Mouse (Mus musculus): ENCODE results near the gene Mknk2. TPM values are rescaled to one million over a fixed set of nuclear protein-coding genes. Genes with fewer than 3 reads are reported as not detected.

The Mknk2 gene
- polyA plus RNA-seq, 1 experiment from 2014 or later, result 83.6 TPM

- no peak for ATAC-seq (ENCODE audit: low FRiP score, low read depth)
- H3K9me3 ChIP-seq, result no peaks in the 10 kb centered on the region
- H3K27ac ChIP-seq (replicated peaks), result peak overlapping the region; percentile 80
- H3K4me2 ChIP-seq (replicated peaks), result peak overlapping the region; percentile 94
- H3K4me1 ChIP-seq, result peaks cover 58% of the 10 kb centered on the region
- peaks cover 40% of the 10 kb centered on the region for H3K36me3 ChIP-seq
- H3K4me3 ChIP-seq, result peak overlapping the region; percentile 97
- WGBS, result 21% methylated on average over 6 of the region's 6 CpGs
- no peaks in the 10 kb centered on the region for H3K27me3 ChIP-seq
- peak overlapping the region; percentile 98 for H3K9ac ChIP-seq (replicated peaks)
These were observed 3.0 kb downstream of the Mknk2 start for GRCm38 (mm10) chr10:80674851-80675404.

GRCm38 (mm10) chr10:80674161-80674711, 3.7 kb downstream of the Mknk2 start:
- no peaks in the 10 kb centered on the region for H3K9me3 ChIP-seq
- H3K27me3 ChIP-seq, result no peaks in the 10 kb centered on the region
- H3K9ac ChIP-seq (replicated peaks), result peak overlapping the region; percentile 98
- no peak for ATAC-seq (ENCODE audit: low FRiP score, low read depth)
- WGBS, result 68% methylated on average over 5 of the region's 5 CpGs
- H3K4me1 ChIP-seq, result peaks cover 56% of the 10 kb centered on the region
- peaks cover 46% of the 10 kb centered on the region for H3K36me3 ChIP-seq
- peak overlapping the region; percentile 94 for H3K4me2 ChIP-seq (replicated peaks)
- H3K4me3 ChIP-seq, result peak overlapping the region; percentile 97
- H3K27ac ChIP-seq (replicated peaks), result no peak overlapping the region

DNA sequence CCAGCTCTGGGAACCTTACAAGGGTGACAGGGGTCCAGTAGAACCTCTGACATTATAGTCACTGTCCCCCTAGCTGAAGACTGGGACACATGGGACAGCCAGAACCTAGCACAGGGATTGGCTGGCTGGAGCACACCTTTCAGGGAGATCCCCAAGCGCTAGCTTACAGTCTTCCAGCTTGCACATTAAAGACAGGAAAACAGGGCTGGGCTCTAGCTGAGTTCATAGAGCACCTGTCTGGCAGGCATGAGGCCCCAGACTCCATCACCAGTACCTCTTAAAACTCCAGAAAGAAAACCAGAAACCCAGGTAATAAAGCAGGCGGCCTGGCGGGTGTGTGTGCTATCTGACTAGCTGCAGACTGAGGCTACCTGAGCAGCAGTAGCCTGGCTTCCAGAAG, 4.2 kb downstream of the Mknk2 start:
- Histone ChIP-seq H3K9ac (replicated peaks) (peak overlapping the region; percentile 50), H3K27ac (replicated peaks) (no peak overlapping the region), H3K4me3 (peak overlapping the region; percentile 97)

GRCm38 (mm10) chr10:80671936-80672690, 5.8 kb downstream of the Mknk2 start:
- Histone ChIP-seq H3K9me3 (no peaks in the 10 kb centered on the region), H3K27ac (replicated peaks) (no peak overlapping the region), H3K4me3 (no peak overlapping the region), H3K4me1 (peaks cover 35% of the 10 kb centered on the region), H3K9ac (replicated peaks) (0 out of 2 replicates have a peak overlapping the region, but pooled peaks have one; percentile 15), H3K27me3 (no peaks in the 10 kb centered on the region), H3K36me3 (peaks cover 68% of the 10 kb centered on the region), H3K4me2 (replicated peaks) (no peak overlapping the region)
- ATAC-seq (ENCODE audit: low FRiP score, low read depth), result no peak
- 90% methylated on average over 11 of the region's 11 CpGs for WGBS

More for the DNA sequence above, 4.2 kb downstream of the Mknk2 start:
- Histone ChIP-seq H3K27me3 (no peaks in the 10 kb centered on the region), H3K4me1 (peaks cover 51% of the 10 kb centered on the region), H3K36me3 (peaks cover 52% of the 10 kb centered on the region), H3K9me3 (no peaks in the 10 kb centered on the region), H3K4me2 (replicated peaks) (peak overlapping the region; percentile 94)
- 100% methylated on average over 3 of the region's 3 CpGs for WGBS
- ATAC-seq (ENCODE audit: low FRiP score, low read depth), result no peak

GRCm38 (mm10) chr10:80671251-80671650, 6.7 kb downstream of the Mknk2 start:
- no peak for ATAC-seq (ENCODE audit: low FRiP score, low read depth)
- Histone ChIP-seq H3K9me3 (no peaks in the 10 kb centered on the region), H3K36me3 (peaks cover 76% of the 10 kb centered on the region), H3K27me3 (no peaks in the 10 kb centered on the region), H3K27ac (replicated peaks) (no peak overlapping the region), H3K9ac (replicated peaks) (no peak overlapping the region), H3K4me3 (no peak overlapping the region), H3K4me2 (replicated peaks) (no peak overlapping the region), H3K4me1 (peaks cover 33% of the 10 kb centered on the region)
- 91% methylated on average over 4 of the region's 4 CpGs for WGBS

DNA sequence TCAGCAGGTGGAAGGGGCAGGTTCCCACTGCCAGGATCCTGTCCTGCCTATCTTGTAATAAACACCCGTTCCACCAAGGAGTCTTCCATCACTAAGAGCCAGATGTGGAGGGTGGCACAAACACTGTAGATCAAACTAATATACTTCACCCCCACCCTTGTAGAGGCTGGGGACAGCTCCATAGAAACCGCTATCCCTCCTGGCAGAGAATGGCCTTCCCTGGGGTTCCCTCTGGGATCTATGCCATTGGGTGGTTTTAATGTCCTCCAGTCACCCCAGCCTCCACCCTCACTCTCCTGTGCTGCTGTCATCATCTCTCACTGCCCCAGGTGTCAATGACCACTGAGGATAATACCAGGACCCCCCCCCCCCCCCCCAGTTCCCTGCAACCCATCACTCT, 7.4 kb downstream of the Mknk2 start:
- Histone ChIP-seq H3K36me3 (peaks cover 83% of the 10 kb centered on the region), H3K27ac (replicated peaks) (no peak overlapping the region), H3K4me2 (replicated peaks) (no peak overlapping the region), H3K4me3 (no peak overlapping the region), H3K9ac (replicated peaks) (no peak overlapping the region), H3K9me3 (no peaks in the 10 kb centered on the region), H3K4me1 (peaks cover 33% of the 10 kb centered on the region), H3K27me3 (no peaks in the 10 kb centered on the region)
- ATAC-seq (ENCODE audit: low FRiP score, low read depth), result no peak
- WGBS, result 94% methylated on average over 2 of the region's 2 CpGs

GRCm38 (mm10) chr10:80669737-80670485, 8.0 kb downstream of the Mknk2 start:
- Histone ChIP-seq H3K4me2 (replicated peaks) (no peak overlapping the region), H3K4me3 (no peak overlapping the region), H3K9me3 (no peaks in the 10 kb centered on the region), H3K27ac (replicated peaks) (no peak overlapping the region), H3K36me3 (peaks cover 86% of the 10 kb centered on the region), H3K4me1 (peaks cover 28% of the 10 kb centered on the region), H3K27me3 (no peaks in the 10 kb centered on the region), H3K9ac (replicated peaks) (no peak overlapping the region)
- 96% methylated on average over 7 of the region's 7 CpGs for WGBS
- ATAC-seq (ENCODE audit: low FRiP score, low read depth), result no peak

DNA sequence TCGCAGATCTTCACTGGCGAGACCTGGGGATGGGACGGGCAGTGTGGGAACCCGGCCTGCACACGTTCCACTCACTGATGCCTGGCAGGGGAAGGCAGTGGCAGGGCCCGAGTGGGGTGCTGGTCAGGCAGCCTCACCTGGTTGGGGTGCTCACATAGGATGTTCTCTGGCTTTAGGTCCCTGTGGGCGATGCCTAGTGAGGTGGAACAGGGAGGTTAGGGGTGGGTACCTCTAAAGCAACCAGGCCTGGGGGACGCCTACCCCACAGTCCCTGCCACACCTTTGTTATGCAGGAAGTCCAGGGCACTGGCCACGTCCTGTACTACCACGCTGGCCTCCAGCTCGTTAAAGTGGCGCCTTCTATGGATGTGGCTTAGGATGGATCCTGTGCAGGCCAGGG, 8.9 kb downstream of the Mknk2 start:
- no peak overlapping the region for H3K27ac ChIP-seq (replicated peaks)
- no peaks in the 10 kb centered on the region for H3K27me3 ChIP-seq
- WGBS, result 90% methylated on average over 12 of the region's 12 CpGs
- no peak overlapping the region for H3K9ac ChIP-seq (replicated peaks)
- no peaks in the 10 kb centered on the region for H3K9me3 ChIP-seq
- ATAC-seq (ENCODE audit: low FRiP score, low read depth), result no peak
- H3K36me3 ChIP-seq, result peaks cover 85% of the 10 kb centered on the region
- no peak overlapping the region for H3K4me2 ChIP-seq (replicated peaks)
- peaks cover 19% of the 10 kb centered on the region for H3K4me1 ChIP-seq
- H3K4me3 ChIP-seq, result no peak overlapping the region

DNA sequence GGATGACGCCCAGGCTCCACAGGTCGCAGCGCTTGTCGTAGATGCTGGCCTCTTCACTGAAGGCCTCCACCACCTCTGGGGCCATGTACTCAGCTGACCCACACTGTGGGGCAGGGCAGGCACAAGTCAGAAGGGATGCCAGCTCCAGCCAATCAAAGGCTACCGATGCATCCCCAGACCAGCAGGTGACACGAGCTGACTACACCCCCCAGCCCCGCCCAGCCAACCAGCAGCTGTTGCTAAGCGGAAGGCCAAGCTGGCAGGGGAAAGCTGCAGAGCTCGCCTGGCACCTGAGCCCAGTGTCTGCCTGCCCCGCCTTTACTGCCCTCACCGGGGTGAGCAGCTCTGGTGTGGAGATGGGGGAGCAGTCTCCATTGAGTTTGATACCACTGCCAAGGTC, 9.3 kb downstream of the Mknk2 start:
- no peak overlapping the region for H3K4me2 ChIP-seq (replicated peaks)
- peaks cover 15% of the 10 kb centered on the region for H3K4me1 ChIP-seq
- no peaks in the 10 kb centered on the region for H3K9me3 ChIP-seq
- no peak overlapping the region for H3K9ac ChIP-seq (replicated peaks)
- no peak for ATAC-seq (ENCODE audit: low FRiP score, low read depth)
- no peak overlapping the region for H3K27ac ChIP-seq (replicated peaks)
- peaks cover 82% of the 10 kb centered on the region for H3K36me3 ChIP-seq
- no peak overlapping the region for H3K4me3 ChIP-seq
- 85% methylated on average over 11 of the region's 11 CpGs for WGBS
- no peaks in the 10 kb centered on the region for H3K27me3 ChIP-seq

GRCm38 (mm10) chr10:80666837-80667412, 11.0 kb downstream of the Mknk2 start:
- WGBS, result 89% methylated on average over 19 of the region's 19 CpGs
- H3K27me3 ChIP-seq, result no peaks in the 10 kb centered on the region
- H3K4me3 ChIP-seq, result no peak overlapping the region
- ATAC-seq (ENCODE audit: low FRiP score, low read depth), result no peak
- peaks cover 66% of the 10 kb centered on the region for H3K36me3 ChIP-seq
- no peak overlapping the region for H3K4me2 ChIP-seq (replicated peaks)
- peaks cover under 1% of the 10 kb centered on the region; the same call in 1 of the 2 replicates for H3K4me1 ChIP-seq
- H3K9ac ChIP-seq (replicated peaks), result no peak overlapping the region
- H3K27ac ChIP-seq (replicated peaks), result no peak overlapping the region
- H3K9me3 ChIP-seq, result no peaks in the 10 kb centered on the region

DNA sequence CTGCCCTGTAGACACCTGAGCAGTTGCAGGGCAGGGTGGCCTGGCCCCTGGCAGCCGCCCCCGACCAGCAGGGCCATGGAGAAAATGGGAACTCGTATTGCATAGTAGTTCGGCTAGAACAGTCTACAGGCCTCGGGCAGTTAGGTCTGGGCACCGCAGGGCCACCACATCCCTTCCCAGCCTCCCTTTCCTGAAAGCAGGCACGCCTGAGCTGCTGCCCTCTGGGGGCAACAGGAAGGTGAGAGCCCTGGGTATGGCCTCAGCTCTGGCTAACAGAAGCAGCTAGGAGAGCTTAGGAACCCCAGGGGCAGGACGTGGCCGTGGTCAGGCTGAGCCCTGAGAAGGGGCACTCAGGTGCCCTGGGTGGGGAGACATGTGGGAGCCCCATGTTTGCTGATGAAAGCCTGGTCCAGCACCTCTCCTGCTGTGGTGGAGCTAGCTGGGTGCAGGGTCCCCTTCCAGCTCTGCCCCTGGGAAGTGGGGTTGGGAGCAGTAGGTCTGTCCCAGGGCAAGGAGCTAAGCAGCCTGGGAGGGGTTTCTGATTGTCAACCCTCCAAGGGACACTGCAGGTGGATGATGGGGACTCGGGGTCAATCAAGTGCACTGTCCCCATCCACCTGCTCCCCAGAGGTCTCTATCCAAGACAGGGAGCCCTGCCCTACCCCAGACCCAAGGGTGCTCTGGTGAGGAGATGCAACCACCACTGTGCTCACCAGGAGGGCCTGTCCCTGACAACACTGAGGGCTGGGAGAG, 11.8 kb downstream of the Mknk2 start:
- no peak overlapping the region for H3K27ac ChIP-seq (replicated peaks)
- no peak overlapping the region for H3K9ac ChIP-seq (replicated peaks)
- WGBS, result 82% methylated on average over 10 of the region's 10 CpGs
- no peak overlapping the region for H3K4me3 ChIP-seq
- H3K4me1 ChIP-seq, result no peaks in the 10 kb centered on the region
- H3K9me3 ChIP-seq, result no peaks in the 10 kb centered on the region
- peaks cover 59% of the 10 kb centered on the region for H3K36me3 ChIP-seq
- no peak overlapping the region for H3K4me2 ChIP-seq (replicated peaks)
- no peaks in the 10 kb centered on the region for H3K27me3 ChIP-seq
- ATAC-seq (ENCODE audit: low FRiP score, low read depth), result no peak
